Mouse (Mus musculus) lung, postnatal 0 days (tissue): ENCODE results near the gene Gm49711.

ENCODE experiments used
- CTCF ChIP-seq: IDR thresholded peaks from 2 replicates; pipeline ENCODE4 v1.5.1; 2016; ENCODE audit warnings: antibody characterized with exemption, mild to moderate bottlenecking
- EP300 ChIP-seq: IDR thresholded peaks from 2 replicates; pipeline ENCODE4 v1.6.1; 2016; ENCODE audit warnings: antibody characterized with exemption, mild to moderate bottlenecking, control low read depth

- TF ChIP-seq CTCF (no peak), EP300 (peak; percentile 71; the same call in 1 of the 2 replicates)
These were observed 100.5 kb downstream of the Gm49711 start for GRCm38 (mm10) chr16:92158461-92159091.
